Mouse (Mus musculus): ENCODE measurements at regions not wholly inside any gene's neighbourhood (a gene's known extent, or its start where the extent isn't known, plus 50 kb on each side); places are given as distances from the start of the nearest gene placed in this dataset.

DNA sequence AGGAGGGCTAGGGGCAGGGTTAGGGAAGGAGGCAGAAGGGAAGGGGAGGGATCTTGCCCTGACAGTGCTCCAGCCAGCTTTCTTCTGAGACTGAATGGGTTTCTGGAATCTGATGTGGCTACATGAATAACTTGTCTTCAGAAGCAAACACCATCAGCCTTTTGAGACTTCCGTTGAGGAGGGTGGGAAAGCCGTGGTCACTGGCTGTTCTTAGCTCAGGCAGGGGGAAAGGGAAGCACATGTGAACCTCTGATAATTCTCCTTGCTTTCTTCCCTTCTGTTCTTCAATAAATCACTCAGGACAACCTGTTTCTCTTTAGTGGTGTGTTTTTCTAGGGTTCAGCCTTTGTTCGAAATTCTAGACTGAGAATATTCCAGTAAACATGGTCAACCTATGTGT lies 148.9 kb downstream of the Bcl11a start:
- H3K27me3 ChIP-seq: 0 out of 2 replicates have a peak, but pooled peaks cover 10% of the 10 kb centered on the region
- 0 out of 2 replicates have a peak, but pooled peaks cover 3% of the 10 kb centered on the region for H3K4me1 ChIP-seq (replicated peaks)
- H3K4me2 ChIP-seq: no peak overlapping the region
- no peak overlapping the region for H3K27ac ChIP-seq
- WGBS: 75% methylated on average over 3 of the region's 3 CpGs
- no peak overlapping the region for H3K9ac ChIP-seq (replicated peaks)
- H3K36me3 ChIP-seq: no peaks in the 10 kb centered on the region
- H3K4me3 ChIP-seq (replicated peaks): no peak overlapping the region
- no peaks in the 10 kb centered on the region for H3K9me3 ChIP-seq
- ATAC-seq (ENCODE audit: insufficient number of reproducible peaks, insufficient read depth, low FRiP score, low TSS enrichment, low read depth): no peak

DNA sequence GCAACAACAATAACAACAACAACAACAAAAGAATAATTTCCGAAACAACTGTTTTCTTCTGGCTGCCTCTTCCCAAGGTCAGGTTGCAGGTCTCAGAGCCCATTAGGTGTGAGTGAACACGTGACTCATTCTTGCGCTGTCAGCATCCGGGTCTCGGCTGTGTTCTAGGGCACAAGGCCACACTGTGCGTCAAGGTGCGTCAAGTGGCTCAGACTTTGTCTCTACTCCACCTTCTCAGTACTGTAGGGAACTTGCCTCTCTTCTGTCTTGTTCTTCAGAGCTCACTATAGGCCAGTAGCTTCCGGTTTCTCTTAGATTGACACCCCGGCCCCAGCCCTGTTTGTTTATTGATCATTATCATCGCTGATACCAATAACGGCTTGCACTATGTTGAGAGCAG lies 155.5 kb downstream of the Bcl11a start:
- H3K9me3 ChIP-seq: no peaks in the 10 kb centered on the region
- ATAC-seq (ENCODE audit: insufficient number of reproducible peaks, insufficient read depth, low FRiP score, low TSS enrichment, low read depth): no peak
- no peaks in the 10 kb centered on the region for H3K36me3 ChIP-seq
- H3K9ac ChIP-seq (replicated peaks): no peak overlapping the region
- no peaks in the 10 kb centered on the region for H3K27me3 ChIP-seq
- H3K4me2 ChIP-seq: no peak overlapping the region
- H3K4me1 ChIP-seq (replicated peaks): peaks cover 19% of the 10 kb centered on the region
- no peak overlapping the region for H3K27ac ChIP-seq
- no peak overlapping the region for H3K4me3 ChIP-seq (replicated peaks)
- 84% methylated on average over 11 of the region's 11 CpGs for WGBS

DNA sequence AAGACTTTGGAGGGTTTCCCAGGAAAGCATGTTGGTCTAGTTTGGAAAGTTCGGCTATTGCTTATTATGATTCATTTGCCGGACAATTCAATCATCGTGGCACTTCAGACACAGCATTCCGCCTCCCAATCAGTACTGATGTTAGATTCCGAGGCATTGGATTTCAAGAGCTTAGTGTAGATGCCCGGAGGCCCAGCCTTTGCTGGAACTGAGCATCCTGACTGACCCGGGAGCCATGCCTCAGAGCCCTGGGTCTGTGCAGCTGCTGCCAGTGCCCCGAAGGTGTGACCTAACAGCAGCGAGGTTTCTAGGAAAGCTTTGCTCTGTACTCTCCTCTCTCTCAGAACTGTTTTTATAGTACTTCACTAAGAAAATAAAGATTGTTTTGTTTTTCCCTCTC lies 156.0 kb downstream of the Bcl11a start:
- Histone ChIP-seq H3K27ac (0 out of 2 replicates have a peak overlapping the region, but pooled peaks have one; percentile 23), H3K9me3 (no peaks in the 10 kb centered on the region), H3K4me1 (replicated peaks) (peaks cover 19% of the 10 kb centered on the region), H3K4me3 (replicated peaks) (no peak overlapping the region), H3K27me3 (no peaks in the 10 kb centered on the region), H3K4me2 (no peak overlapping the region), H3K9ac (replicated peaks) (no peak overlapping the region), H3K36me3 (no peaks in the 10 kb centered on the region)
- WGBS: 45% methylated on average over 9 of the region's 9 CpGs
- no peak for ATAC-seq (ENCODE audit: insufficient number of reproducible peaks, insufficient read depth, low FRiP score, low TSS enrichment, low read depth)

DNA sequence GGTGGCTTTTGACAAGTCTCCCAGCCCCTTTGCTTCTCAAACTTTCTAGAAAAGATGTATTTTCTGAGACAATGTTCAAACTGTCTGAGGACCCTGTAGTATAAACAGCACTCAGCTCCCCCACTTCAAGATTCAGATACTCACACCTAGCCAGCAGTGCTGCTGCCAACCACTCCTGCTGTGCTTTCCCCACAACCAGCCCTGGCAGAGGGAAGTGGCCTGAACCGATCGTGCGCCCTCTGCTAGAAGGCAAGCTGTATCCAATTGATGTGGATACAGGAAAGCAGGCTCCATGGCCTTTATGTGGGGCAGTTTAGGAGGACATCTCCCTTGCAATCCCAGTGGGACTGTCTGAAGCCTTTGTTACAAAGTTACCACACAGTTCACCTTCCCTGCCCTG lies 156.6 kb downstream of the Bcl11a start:
- WGBS: 48% methylated on average over 3 of the region's 3 CpGs

DNA sequence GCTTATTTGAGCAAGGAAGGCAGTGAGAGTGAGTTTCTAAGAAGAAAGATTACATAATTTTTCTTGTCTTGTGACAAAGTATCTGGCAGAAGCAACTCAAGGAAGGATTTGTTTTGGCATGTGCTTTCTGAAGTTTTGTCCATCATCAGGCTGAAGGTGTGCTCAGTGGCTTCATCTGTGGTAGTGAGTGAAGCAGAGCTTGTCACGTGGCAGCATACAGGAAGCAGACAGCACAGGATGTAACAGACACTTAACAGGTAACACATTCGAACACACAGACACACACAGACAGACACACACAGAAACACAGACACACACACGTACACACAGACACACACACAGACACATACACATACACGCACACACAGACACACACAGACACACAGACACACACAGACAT lies 157.5 kb downstream of the Bcl11a start:
- no peak for ATAC-seq (ENCODE audit: insufficient number of reproducible peaks, insufficient read depth, low FRiP score, low TSS enrichment, low read depth)
- H3K4me2 ChIP-seq: no peak overlapping the region
- WGBS: 71% methylated on average over 4 of the region's 4 CpGs

More for the DNA sequence above, 156.6 kb downstream of the Bcl11a start:
- Histone ChIP-seq H3K4me2 (no peak overlapping the region), H3K36me3 (no peaks in the 10 kb centered on the region), H3K4me3 (replicated peaks) (no peak overlapping the region), H3K9me3 (no peaks in the 10 kb centered on the region), H3K9ac (replicated peaks) (no peak overlapping the region), H3K27me3 (no peaks in the 10 kb centered on the region), H3K27ac (no peak overlapping the region; the same call in 1 of the 2 replicates), H3K4me1 (replicated peaks) (peaks cover 19% of the 10 kb centered on the region)
- ATAC-seq (ENCODE audit: insufficient number of reproducible peaks, insufficient read depth, low FRiP score, low TSS enrichment, low read depth): no peak

GRCm38 (mm10) chr11:24239631-24240030 lies 161.8 kb downstream of the Bcl11a start:
- 89% methylated on average over 6 of the region's 6 CpGs for WGBS
- H3K27me3 ChIP-seq: no peaks in the 10 kb centered on the region
- no peak overlapping the region for H3K4me3 ChIP-seq (replicated peaks)
- H3K27ac ChIP-seq: no peak overlapping the region
- H3K4me1 ChIP-seq (replicated peaks): peaks cover 25% of the 10 kb centered on the region
- H3K36me3 ChIP-seq: no peaks in the 10 kb centered on the region
- ATAC-seq (ENCODE audit: insufficient number of reproducible peaks, insufficient read depth, low FRiP score, low TSS enrichment, low read depth): no peak
- no peak overlapping the region for H3K9ac ChIP-seq (replicated peaks)
- no peak overlapping the region for H3K4me2 ChIP-seq
- no peaks in the 10 kb centered on the region for H3K9me3 ChIP-seq

More for the DNA sequence above, 157.5 kb downstream of the Bcl11a start:
- H3K9ac ChIP-seq (replicated peaks): no peak overlapping the region
- no peaks in the 10 kb centered on the region for H3K9me3 ChIP-seq
- no peak overlapping the region for H3K27ac ChIP-seq
- H3K27me3 ChIP-seq: no peaks in the 10 kb centered on the region
- peaks cover 19% of the 10 kb centered on the region for H3K4me1 ChIP-seq (replicated peaks)
- no peak overlapping the region for H3K4me3 ChIP-seq (replicated peaks)
- H3K36me3 ChIP-seq: no peaks in the 10 kb centered on the region

- Histone ChIP-seq H3K36me3 (no peaks in the 10 kb centered on the region), H3K4me1 (replicated peaks) (peaks cover 35% of the 10 kb centered on the region), H3K4me3 (replicated peaks) (no peak overlapping the region), H3K27me3 (no peaks in the 10 kb centered on the region), H3K4me2 (no peak overlapping the region), H3K9ac (replicated peaks) (no peak overlapping the region), H3K27ac (no peak overlapping the region), H3K9me3 (no peaks in the 10 kb centered on the region)
- ATAC-seq (ENCODE audit: insufficient number of reproducible peaks, insufficient read depth, low FRiP score, low TSS enrichment, low read depth): no peak
- WGBS: 52% methylated on average over 4 of the region's 4 CpGs
Measured at GRCm38 (mm10) chr11:24242096-24242495, 164.2 kb downstream of the Bcl11a start.

- Histone ChIP-seq H3K27me3 (no peaks in the 10 kb centered on the region), H3K9ac (replicated peaks) (no peak overlapping the region), H3K4me1 (replicated peaks) (peaks cover 35% of the 10 kb centered on the region), H3K4me3 (replicated peaks) (no peak overlapping the region), H3K27ac (no peak overlapping the region), H3K36me3 (no peaks in the 10 kb centered on the region), H3K9me3 (no peaks in the 10 kb centered on the region), H3K4me2 (no peak overlapping the region)
- ATAC-seq (ENCODE audit: insufficient number of reproducible peaks, insufficient read depth, low FRiP score, low TSS enrichment, low read depth): no peak
- WGBS: 5% methylated on average over 2 of the region's 2 CpGs
Measured at GRCm38 (mm10) chr11:24242888-24243287, 165.0 kb downstream of the Bcl11a start.

- no peaks in the 10 kb centered on the region for H3K9me3 ChIP-seq
- H3K4me2 ChIP-seq: no peak overlapping the region
- no peaks in the 10 kb centered on the region for H3K36me3 ChIP-seq
- no peak overlapping the region for H3K27ac ChIP-seq
- WGBS: 54% methylated on average over 4 of the region's 4 CpGs
- ATAC-seq (ENCODE audit: insufficient number of reproducible peaks, insufficient read depth, low FRiP score, low TSS enrichment, low read depth): no peak
- H3K27me3 ChIP-seq: 0 out of 2 replicates have a peak, but pooled peaks cover 10% of the 10 kb centered on the region
- no peak overlapping the region for H3K4me3 ChIP-seq (replicated peaks)
- no peak overlapping the region for H3K9ac ChIP-seq (replicated peaks)
- peaks cover 48% of the 10 kb centered on the region for H3K4me1 ChIP-seq (replicated peaks)
Measured at GRCm38 (mm10) chr11:24245390-24245789, 167.5 kb downstream of the Bcl11a start.

- Histone ChIP-seq H3K9me3 (no peaks in the 10 kb centered on the region), H3K27me3 (0 out of 2 replicates have a peak, but pooled peaks cover 10% of the 10 kb centered on the region), H3K27ac (no peak overlapping the region), H3K4me1 (replicated peaks) (peaks cover 53% of the 10 kb centered on the region), H3K36me3 (no peaks in the 10 kb centered on the region), H3K4me2 (no peak overlapping the region), H3K4me3 (replicated peaks) (no peak overlapping the region), H3K9ac (replicated peaks) (no peak overlapping the region)
- WGBS: 68% methylated on average over 3 of the region's 3 CpGs
- no peak for ATAC-seq (ENCODE audit: insufficient number of reproducible peaks, insufficient read depth, low FRiP score, low TSS enrichment, low read depth)
Measured at GRCm38 (mm10) chr11:24246314-24246713, 168.5 kb downstream of the Bcl11a start.

GRCm38 (mm10) chr11:24247285-24247684 lies 169.4 kb downstream of the Bcl11a start:
- H3K4me3 ChIP-seq (replicated peaks): no peak overlapping the region
- 93% methylated on average over 4 of the region's 4 CpGs for WGBS
- ATAC-seq (ENCODE audit: insufficient number of reproducible peaks, insufficient read depth, low FRiP score, low TSS enrichment, low read depth): no peak
- no peak overlapping the region for H3K9ac ChIP-seq (replicated peaks)
- peaks cover 55% of the 10 kb centered on the region for H3K4me1 ChIP-seq (replicated peaks)
- H3K9me3 ChIP-seq: no peaks in the 10 kb centered on the region
- no peaks in the 10 kb centered on the region for H3K36me3 ChIP-seq
- no peak overlapping the region for H3K27ac ChIP-seq
- 0 out of 2 replicates have a peak, but pooled peaks cover 10% of the 10 kb centered on the region for H3K27me3 ChIP-seq
- H3K4me2 ChIP-seq: no peak overlapping the region

DNA sequence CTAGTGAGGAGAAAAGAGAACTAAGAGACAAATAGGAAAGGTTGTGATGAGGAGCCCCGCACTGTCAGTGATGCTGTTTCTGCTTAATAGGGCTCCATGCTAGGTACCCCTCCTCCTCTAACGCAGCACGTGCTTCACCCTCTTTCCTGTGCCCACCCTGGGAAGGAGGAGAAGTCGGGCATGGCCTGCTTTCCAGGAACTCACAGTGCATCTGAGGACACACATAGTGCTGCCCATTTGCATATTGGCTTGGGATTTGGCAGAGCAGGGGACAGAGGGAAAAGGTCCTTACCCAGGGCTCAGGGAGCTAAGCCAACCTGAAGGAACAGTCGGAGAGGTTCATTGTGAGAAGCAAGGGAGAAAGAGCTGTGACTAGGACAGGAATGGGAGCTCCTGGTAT lies 173.7 kb downstream of the Bcl11a start:
- no peak overlapping the region for H3K9ac ChIP-seq (replicated peaks)
- no peak for ATAC-seq (ENCODE audit: insufficient number of reproducible peaks, insufficient read depth, low FRiP score, low TSS enrichment, low read depth)
- peaks cover 33% of the 10 kb centered on the region for H3K4me1 ChIP-seq (replicated peaks)
- no peaks in the 10 kb centered on the region for H3K9me3 ChIP-seq
- no peak overlapping the region for H3K4me3 ChIP-seq (replicated peaks)
- 61% methylated on average over 5 of the region's 5 CpGs for WGBS
- 0 out of 2 replicates have a peak, but pooled peaks cover 10% of the 10 kb centered on the region for H3K27me3 ChIP-seq
- no peaks in the 10 kb centered on the region for H3K36me3 ChIP-seq
- H3K27ac ChIP-seq: no peak overlapping the region
- H3K4me2 ChIP-seq: no peak overlapping the region
